Mouse (Mus musculus) C2C12 (cell line): ENCODE measurements around the gene St6galnac1. TPM values are rescaled to one million over a fixed set of nuclear protein-coding genes. Genes with fewer than 3 reads are reported as not detected.

Experiments
- H3K27me3 ChIP-seq: one replicate; pipeline ENCODE4 v1.6.1; 2011; ENCODE audit not compliant: control insufficient read depth, insufficient read depth, insufficient read length
- H3K36me3 ChIP-seq: one replicate; pipeline ENCODE4 v1.6.1; 2011; ENCODE audit not compliant: control insufficient read depth, insufficient read depth
- H3K4me3 ChIP-seq: one replicate; pipeline ENCODE4 v1.5.1; 2011; ENCODE audit warnings: mild to moderate bottlenecking, control low read depth; ENCODE audit not compliant: poor library complexity, insufficient read depth, severe bottlenecking
- H3K79me2 ChIP-seq: one replicate; pipeline ENCODE4 v1.6.1; 2011; ENCODE audit not compliant: control insufficient read depth, insufficient read depth
- H3K79me3 ChIP-seq: one replicate; pipeline ENCODE4 v1.6.1; 2011; ENCODE audit warnings: low read depth, control low read depth
- H3ac ChIP-seq: one replicate; pipeline ENCODE3; 2011; ENCODE audit warnings: low read depth; ENCODE audit not compliant: control insufficient read depth, insufficient read length
- CEBPB ChIP-seq: IDR thresholded peaks from one replicate; pipeline ENCODE4 v1.6.1; 2011; ENCODE audit warnings: low read depth, mild to moderate bottlenecking, control low read depth, moderate library complexity
- CTCF ChIP-seq: IDR thresholded peaks from one replicate; pipeline ENCODE4 v1.5.1; 2011; ENCODE audit not compliant: control insufficient read depth, insufficient read depth, insufficient read length
- FOSL1 ChIP-seq: IDR thresholded peaks from one replicate; pipeline ENCODE4 v1.8.0; 2011; ENCODE audit warnings: mild to moderate bottlenecking, low read length; ENCODE audit not compliant: poor library complexity, insufficient read depth, severe bottlenecking
- MAX ChIP-seq: IDR thresholded peaks from one replicate; pipeline ENCODE4 v1.6.1; 2011; ENCODE audit warnings: mild to moderate bottlenecking, control low read depth
- MYOD1 ChIP-seq: IDR thresholded peaks from one replicate; pipeline ENCODE4 v1.6.1; 2011; ENCODE audit warnings: low read depth; ENCODE audit not compliant: control insufficient read depth, insufficient read length
- MYOG ChIP-seq: IDR thresholded peaks from one replicate; pipeline ENCODE4 v1.6.1; 2011; ENCODE audit not compliant: control insufficient read depth, insufficient read length; ENCODE audit errors: extremely low read depth
- USF1 ChIP-seq: IDR thresholded peaks from one replicate; pipeline ENCODE4 v1.6.1; 2011; ENCODE audit warnings: low read depth, mild to moderate bottlenecking, control low read depth, moderate library complexity
- polyA plus RNA-seq: library from polyadenylated mRNA; unstranded; fragments of >200 nt; fragmentation: generic; extraction: Trizol; gene quantifications from one replicate; pipeline ENCODE4 v1.2.1, GENCODE M21; 2012; ENCODE audit warnings: missing spikeins

Gene St6galnac1
- polyA plus RNA-seq, 1 experiment: not detected

DNA sequence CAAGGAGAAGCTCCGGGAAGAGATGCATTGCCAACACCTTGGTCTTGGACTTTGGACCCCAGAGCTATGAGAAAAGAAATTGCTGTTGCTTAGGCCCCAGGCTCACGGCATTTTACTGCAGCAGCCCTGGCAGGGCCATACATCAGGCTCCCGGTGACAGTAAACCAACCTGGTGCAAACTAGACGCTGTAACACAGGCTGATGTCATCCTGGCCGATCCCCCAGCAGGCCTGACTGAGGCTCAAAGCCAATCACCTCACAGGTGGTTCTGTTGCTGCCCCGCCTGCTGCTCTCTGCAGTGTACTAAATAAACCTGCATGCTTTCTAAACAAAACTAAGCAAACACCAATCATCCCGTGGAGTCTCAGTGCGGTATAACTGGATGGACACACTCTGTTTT is 43.4 kb upstream of the St6galnac1 start:
- no peaks in the 10 kb centered on the region for H3K27me3 ChIP-seq
- H3K79me3 ChIP-seq: peaks cover 53% of the 10 kb centered on the region
- H3ac ChIP-seq: no peak overlapping the region
- no peak overlapping the region for H3K4me3 ChIP-seq
- peaks cover 90% of the 10 kb centered on the region for H3K79me2 ChIP-seq
- H3K36me3 ChIP-seq: peaks cover 26% of the 10 kb centered on the region
- no peak for TF ChIP-seq MYOD1
- no peak for TF ChIP-seq CTCF
- TF ChIP-seq MAX: no peak
- no peak for TF ChIP-seq CEBPB
- no peak for TF ChIP-seq FOSL1
- TF ChIP-seq MYOG: no peak
- TF ChIP-seq USF1: no peak

DNA sequence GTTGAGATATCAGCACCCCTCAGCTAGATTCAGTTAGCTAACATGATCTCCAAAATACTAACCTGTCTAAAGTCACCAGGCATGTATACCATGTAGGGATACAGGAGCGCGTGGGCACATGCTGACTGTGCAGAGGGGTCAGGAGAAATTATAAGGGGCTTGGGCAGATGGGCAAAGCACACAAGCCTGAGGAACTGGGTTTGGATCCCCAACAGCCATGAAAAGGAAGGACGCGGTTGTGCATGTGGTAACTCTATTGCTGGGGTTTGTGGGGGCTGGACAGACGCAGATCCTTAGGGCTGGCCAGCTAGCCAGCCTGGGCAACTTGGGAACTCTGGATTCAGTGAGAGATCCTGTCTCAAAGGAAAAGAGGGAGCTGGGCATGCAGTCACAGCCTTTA is 42.3 kb upstream of the St6galnac1 start:
- Histone ChIP-seq H3K36me3 (peaks cover 22% of the 10 kb centered on the region), H3K4me3 (no peak overlapping the region), H3K27me3 (no peaks in the 10 kb centered on the region), H3ac (no peak overlapping the region), H3K79me2 (peaks cover 78% of the 10 kb centered on the region), H3K79me3 (peaks cover 43% of the 10 kb centered on the region)
- TF ChIP-seq FOSL1 (no peak), USF1 (no peak), MYOG (no peak), MYOD1 (no peak), MAX (no peak)

- H3K79me3 ChIP-seq: peaks cover 37% of the 10 kb centered on the region
- H3K27me3 ChIP-seq: no peaks in the 10 kb centered on the region
- no peak overlapping the region for H3K4me3 ChIP-seq
- H3K36me3 ChIP-seq: peaks cover 20% of the 10 kb centered on the region
- H3K79me2 ChIP-seq: peaks cover 70% of the 10 kb centered on the region
- no peak for TF ChIP-seq FOSL1
- TF ChIP-seq MAX: peak; percentile 75
- TF ChIP-seq MYOG: no peak
- TF ChIP-seq USF1: peak; percentile 94
- TF ChIP-seq CTCF: no peak
- peak; percentile 28 for TF ChIP-seq MYOD1
- no peak for TF ChIP-seq CEBPB
- H3ac ChIP-seq: no peak overlapping the region
These were observed 41.5 kb upstream of the St6galnac1 start for GRCm38 (mm10) chr11:116816769-116817168.

- TF ChIP-seq FOSL1 (no peak), CTCF (no peak), MYOD1 (no peak), MYOG (no peak), MAX (no peak), USF1 (no peak), CEBPB (no peak)
- H3K36me3 ChIP-seq: peaks cover 25% of the 10 kb centered on the region
- no peak overlapping the region for H3K4me3 ChIP-seq
These were observed 39.6 kb upstream of the St6galnac1 start for GRCm38 (mm10) chr11:116814884-116815415.

GRCm38 (mm10) chr11:116814076-116814883 is 39.0 kb upstream of the St6galnac1 start:
- peaks cover 27% of the 10 kb centered on the region for H3K36me3 ChIP-seq
- peaks cover 22% of the 10 kb centered on the region for H3K79me3 ChIP-seq
- no peak overlapping the region for H3K4me3 ChIP-seq
- H3K27me3 ChIP-seq: no peaks in the 10 kb centered on the region
- peaks cover 46% of the 10 kb centered on the region for H3K79me2 ChIP-seq
- TF ChIP-seq MYOG (no peak), CEBPB (no peak), FOSL1 (no peak), MAX (no peak), CTCF (no peak), MYOD1 (no peak), USF1 (no peak)
- H3ac ChIP-seq: no peak overlapping the region

More at GRCm38 (mm10) chr11:116814884-116815415, 39.6 kb upstream of the St6galnac1 start:
- no peak overlapping the region for H3ac ChIP-seq
- peaks cover 29% of the 10 kb centered on the region for H3K79me3 ChIP-seq
- H3K27me3 ChIP-seq: no peaks in the 10 kb centered on the region
- peaks cover 53% of the 10 kb centered on the region for H3K79me2 ChIP-seq
